Mouse (Mus musculus) frontal cortex, adult (tissue): ENCODE results near the gene Hyal1.
A peak's percentile ranks its signal among the peaks of the same experiment; 100 is the strongest.

Experiments
- ATAC-seq: cut with Nextera tagmentation; 2 replicates; pipeline ENCODE4 v1.9.2; 2017; ENCODE audit warnings: mild to moderate bottlenecking, moderate library complexity, mixed read lengths; ENCODE audit not compliant: low TSS enrichment

The Hyal1 gene

DNA sequence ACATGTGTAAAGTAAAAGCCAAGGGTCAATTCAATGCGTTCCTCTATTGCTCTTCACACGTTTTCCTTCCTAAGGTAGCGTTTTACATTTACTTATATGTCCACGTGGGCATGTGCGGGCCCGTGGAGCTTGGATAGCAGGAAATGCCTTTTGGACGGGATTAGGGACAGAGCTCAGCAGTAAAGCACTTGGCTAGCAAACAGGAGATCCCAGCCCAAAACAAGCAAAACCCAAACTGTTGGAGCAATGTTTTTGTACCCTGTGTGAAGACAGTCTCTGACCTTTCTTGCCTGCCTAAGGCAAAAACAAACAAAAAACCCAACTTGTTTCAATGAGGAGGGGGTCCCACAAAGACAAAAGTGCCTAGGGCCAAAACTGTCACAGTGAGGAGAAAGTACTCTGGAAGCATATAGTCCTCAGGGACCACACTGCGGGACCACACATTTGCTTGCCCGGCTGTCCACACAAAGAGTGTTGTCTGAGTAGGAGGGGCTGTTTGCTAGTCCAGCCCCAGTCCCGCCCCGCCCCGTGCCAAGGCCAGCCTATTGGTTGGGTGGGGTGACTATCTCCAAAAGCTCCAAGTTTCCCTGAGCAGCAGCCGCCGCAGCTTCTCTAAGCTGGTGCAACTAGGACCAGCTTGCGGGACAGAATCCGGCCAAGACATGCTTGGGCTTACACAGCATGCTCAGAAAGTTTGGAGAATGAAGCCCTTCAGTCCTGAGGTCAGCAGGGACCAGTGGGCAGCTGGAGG is at the start of gene Hyal1:
TSS of gene Hyal1 (plus strand) at position 571 of the 751 bp plus-strand sequence.
- ATAC-seq: no peak

DNA sequence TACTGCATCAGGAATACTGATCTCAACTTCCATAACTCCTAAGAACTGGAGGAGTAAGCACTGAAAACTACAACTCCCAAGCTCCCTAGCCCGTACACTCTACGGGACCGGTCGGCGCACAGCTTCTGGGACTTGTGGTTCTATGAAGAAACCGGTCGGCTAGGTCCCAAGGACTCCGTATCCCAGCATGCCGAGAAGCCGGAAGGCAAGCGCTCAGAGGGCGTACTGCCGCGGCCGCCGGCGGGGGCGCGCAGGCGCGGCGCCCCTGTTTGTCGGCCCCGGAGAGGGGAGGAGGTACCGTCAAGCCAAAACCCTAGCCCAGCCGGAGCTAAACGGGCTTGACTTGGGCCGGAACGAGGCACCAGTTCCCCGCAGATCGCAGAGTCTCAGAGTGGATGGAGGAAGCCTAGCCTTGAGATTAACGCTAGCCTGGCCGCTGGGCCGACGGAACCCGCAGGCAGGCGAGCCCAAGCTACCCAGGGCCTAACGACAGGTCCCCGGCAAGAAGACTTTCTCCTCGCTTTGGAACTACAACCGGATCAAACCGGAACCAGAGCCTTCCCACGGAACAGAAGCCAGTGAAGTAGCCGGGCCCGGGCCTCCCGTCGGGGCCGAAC is 42.8 kb upstream of the Hyal1 start, which contains the start of gene Tmem115:
TSS of gene Tmem115 (plus strand) at position 155 of the 617 bp plus-strand sequence.
- ATAC-seq: peak; percentile 97

DNA sequence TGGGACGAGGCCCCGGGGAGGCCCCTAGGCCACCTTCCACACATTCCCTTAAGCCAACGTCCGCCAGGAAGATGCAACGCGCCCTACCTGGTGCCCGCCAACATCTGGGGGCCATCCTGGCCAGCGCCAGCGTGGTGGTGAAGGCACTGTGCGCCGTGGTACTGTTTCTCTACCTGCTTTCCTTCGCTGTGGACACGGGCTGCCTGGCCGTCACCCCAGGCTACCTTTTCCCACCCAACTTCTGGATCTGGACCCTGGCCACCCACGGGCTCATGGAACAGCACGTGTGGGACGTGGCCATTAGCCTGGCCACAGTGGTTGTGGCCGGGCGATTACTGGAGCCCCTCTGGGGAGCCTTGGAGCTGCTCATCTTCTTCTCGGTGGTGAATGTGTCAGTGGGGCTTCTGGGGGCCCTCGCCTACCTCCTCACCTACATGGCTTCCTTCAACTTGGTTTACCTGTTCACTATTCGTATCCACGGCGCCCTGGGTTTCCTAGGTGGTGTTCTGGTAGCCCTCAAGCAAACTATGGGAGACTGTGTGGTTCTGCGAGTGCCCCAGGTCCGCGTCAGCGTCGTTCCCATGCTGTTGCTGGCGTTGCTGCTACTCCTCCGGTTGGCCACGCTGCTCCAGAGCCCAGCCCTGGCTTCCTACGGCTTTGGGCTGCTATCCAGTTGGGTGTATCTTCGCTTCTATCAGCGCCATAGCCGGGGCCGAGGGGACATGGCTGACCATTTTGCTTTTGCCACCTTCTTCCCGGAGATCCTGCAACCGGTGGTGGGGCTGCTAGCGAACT is 42.1 kb upstream of the Hyal1 start:
- ATAC-seq: no peak

DNA sequence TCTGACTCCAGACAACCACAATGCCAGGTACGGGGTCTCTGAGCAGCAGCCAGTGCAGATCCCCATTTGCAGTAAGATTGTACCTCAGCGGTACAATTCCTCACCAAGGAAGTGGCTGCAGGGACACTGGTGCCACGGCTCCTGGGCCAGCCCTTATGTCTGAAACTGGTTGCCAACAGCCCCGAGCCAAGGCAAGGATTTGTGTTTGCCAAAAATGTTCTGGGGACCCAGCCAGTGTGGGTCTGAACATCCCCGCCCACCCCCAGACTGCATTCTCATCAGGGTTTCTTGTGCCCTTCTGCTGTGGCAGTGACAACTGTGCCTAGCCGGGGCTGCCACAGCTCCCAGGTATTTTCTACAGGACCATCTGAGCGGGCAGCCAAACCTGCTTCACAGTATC is 38.5 kb upstream of the Hyal1 start:
- ATAC-seq: no peak

DNA sequence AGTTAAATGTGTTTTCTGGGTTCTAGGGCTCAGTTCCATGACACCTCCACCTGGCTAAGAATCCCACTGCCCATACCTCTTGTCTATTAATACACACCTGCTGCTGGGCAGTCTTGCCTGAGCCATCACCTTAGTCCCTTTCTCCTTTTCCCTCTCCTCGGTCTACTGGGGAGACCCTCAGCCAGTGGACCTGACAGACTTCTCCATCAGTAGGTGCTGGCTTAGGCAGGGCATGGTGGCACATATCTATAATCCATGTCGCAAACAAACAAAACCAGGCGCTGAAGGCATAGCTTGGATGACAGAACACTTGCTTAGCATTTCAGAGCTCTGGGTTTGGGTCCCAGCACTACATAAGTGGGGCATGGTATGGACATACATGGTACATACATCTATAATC is 38.0 kb upstream of the Hyal1 start:
- ATAC-seq: no peak

DNA sequence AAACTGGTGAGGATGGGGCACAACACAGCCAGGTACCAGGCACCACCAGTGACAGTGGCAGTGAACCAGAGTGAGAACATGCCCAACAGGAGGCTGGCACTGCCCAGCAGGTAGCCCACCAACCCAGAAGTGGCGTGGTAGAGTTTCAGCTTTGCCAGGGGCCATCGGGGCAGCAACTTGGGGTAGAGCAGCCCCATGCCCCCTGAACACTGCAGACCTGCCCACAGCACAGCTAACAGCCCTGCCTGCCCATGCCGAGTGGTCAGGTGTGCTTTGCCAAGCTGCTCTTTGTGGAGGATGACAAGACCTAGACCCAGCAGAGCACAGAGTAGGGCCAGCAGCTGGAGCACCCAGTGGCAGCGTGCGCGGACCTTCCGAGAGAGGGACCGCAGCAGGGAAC is 36.8 kb upstream of the Hyal1 start:
- ATAC-seq: no peak

DNA sequence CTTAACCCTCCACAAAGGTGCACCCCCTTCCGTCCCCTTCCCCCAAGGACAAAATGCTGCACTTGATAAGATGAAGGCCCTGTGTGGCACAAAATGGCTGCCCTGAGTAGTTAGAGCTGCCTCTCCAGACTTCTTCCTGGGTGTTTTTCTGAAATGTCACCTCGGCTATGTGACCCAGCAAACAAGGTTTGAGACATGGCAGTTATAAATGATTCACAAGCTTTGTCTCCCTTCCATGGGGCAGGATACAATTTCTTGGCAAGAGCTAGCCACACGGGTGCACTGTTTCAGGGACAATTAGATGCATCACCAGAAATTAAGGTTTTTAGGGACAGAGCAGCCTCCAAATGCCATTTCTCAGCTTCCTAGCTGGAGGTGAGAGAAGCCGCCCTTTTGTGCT is 36.3 kb upstream of the Hyal1 start:
- no peak for ATAC-seq

DNA sequence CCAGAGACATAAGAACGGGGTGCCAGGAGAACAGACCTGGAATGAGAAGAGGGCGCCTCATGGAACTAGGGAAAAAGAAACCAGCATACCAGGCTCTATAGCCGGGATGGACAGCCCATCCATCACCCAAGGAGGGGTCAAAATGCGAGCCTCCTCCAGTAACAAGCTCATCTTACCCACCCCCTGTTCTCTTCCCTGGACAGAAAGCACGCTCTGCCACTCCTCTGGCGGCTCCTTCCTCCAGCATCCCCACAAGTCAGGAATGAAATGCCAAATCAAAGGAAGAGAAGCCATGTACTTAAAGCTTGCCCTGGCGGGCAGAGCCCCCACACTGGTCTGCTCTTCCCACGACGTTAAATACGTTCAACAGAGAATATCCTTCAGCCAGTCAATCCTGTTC is 35.7 kb upstream of the Hyal1 start:
- ATAC-seq: no peak

DNA sequence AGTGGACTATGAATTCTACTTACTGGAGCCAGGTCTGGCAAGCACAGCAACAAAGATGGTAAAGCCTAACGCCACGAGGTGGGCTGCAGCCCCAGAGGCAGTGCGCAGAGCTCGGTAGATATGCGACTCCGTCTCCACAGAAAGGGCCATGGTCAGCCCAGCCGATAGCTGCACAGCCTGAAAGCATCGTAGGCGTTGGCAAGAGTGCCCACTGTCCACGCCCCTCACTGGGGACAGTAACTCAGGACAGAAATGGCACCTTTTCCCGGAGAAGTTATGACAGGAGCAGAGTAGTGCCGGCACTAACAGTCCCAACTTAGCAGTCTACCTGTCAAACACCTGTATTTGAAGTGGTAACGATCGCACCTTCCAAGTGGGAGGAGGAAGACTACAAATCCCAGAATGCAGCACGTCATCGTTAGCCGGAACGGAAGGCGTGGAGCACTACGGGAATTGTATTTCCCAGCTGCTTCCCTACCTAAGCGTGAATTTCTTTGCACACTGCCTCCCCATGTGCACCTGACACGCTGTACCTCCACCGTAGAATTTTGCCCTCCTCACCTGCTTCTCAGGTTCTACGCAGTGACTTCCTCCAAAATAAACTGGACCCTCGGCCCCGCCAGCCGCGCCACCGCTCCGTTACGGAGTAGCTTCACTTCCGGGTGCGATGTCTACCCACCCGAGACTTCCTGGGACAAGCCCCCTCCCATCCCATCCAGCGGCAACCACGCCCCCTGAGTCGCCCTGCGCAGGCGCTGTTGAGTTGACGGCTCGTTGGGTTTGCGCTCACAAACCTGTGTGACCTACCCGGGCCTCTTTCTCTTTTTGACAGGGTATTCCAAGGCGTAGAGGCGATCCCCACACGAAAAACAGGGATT is 35.0 kb upstream of the Hyal1 start, which contains the start of the genes Cyb561d2 and Nprl2:
TSS of gene Cyb561d2 (minus strand) at position 720 of the 878 bp plus-strand sequence.
TSS of gene Nprl2 (plus strand) at position 753 of the 878 bp plus-strand sequence.
- peak; percentile 72 for ATAC-seq

DNA sequence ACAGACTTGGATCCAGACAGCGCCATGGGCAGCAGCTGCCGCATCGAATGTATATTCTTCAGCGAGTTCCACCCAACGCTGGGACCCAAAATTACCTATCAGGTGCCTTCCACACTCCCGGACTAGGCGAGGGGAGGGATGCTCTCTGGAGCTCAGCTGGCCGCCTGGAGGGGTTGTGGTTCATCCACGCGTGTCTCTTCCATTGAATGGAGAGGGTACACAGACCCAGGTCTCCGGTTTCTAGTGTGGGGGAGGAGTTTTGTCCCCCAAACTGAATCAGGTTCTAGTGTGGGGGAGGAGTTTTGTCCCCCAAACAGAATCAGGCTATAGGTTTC is 34.4 kb upstream of the Hyal1 start:
- ATAC-seq: peak; percentile 1; the same call in 1 of the 2 replicates

DNA sequence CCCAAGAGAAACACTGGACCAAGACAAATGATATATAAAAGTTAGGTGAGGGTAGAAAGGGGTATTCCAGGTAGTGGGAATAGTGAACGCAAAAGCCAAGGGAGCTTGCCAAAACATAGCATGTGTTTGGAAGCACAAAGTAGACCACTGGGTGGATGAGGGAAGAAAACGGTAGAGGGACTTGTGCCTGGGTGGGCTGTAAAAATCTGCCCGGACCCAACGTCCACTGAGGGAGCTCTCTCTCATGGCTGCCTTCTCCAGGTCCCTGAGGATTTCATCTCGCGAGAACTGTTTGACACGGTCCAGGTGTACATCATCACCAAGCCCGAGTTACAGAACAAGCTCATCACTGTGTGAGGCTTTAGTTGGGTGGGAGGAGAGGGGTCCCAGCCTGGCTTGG is 34.0 kb upstream of the Hyal1 start:
- ATAC-seq: no peak

DNA sequence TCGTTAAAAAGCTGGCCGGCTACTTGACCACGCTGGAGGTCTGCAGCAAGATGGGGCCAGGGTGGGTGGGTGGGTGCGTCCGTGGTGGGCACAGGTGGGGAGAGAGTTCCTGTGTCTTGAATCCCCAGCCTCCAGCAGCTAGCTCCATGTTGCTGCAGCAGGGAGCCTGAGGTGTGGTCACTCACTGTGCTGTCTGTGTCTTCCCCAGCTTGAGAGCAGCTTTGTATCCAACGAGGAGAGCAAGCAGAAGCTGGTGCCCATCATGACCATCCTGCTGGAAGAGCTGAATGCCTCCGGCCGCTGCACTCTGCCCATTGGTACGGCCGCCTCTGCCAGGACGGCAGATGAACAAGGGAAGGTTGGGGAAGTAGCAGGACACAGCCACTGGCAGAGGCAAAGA is 33.4 kb upstream of the Hyal1 start:
- no peak for ATAC-seq

DNA sequence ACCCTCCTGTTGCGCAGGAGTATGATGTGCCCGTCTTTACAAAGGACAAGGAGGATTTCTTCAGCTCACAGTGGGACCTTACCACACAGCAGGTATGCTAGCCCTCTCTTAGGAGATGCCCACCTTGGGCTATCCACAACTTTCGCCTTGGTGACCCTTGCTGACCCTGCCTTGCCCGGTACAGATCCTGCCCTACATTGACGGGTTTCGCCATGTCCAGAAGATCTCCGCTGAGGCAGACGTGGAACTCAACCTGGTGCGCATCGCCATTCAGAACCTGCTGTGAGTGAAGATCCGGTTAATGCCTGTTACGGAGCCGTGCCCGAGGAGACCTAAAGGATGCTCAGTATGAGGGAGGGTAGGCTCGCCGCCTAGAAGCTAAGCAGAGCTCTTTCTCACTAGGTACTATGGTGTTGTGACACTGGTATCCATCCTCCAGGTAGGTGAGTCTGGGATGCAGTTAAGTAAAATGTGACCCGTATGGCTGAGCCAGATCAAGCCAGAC is 32.5 kb upstream of the Hyal1 start:
- ATAC-seq: no peak

DNA sequence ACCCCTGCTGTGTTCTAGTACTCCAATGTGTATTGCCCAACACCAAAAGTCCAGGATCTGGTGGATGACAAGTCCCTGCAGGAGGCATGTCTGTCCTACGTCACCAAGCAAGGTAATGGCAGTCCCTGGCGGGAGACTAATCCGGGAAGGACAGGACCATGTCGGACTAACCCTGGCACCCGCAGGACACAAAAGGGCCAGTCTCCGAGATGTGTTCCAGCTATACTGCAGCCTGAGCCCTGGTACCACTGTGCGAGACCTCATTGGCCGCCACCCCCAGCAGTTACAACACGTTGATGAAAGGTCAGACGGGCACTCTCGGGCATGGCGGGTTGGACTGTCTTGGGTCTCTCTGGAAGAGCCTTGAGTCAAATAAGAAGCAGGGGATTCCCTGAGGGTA is 32.0 kb upstream of the Hyal1 start:
- no peak for ATAC-seq

DNA sequence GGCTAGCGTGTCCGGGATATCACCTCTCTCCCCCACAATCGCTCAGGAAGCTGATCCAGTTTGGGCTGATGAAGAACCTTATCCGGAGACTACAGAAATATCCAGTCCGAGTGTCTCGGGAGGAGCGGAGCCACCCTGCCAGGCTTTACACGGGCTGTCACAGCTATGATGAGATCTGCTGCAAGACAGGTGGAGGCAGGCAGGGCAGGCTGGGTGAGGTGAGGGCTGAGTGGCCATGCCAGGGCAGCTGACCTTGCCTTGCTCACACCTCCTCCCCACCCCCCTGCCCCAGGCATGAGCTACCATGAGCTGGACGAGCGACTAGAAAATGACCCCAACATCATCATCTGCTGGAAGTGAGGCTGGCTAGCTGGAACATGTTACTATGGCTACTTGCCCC is 31.5 kb upstream of the Hyal1 start:
- no peak for ATAC-seq

DNA sequence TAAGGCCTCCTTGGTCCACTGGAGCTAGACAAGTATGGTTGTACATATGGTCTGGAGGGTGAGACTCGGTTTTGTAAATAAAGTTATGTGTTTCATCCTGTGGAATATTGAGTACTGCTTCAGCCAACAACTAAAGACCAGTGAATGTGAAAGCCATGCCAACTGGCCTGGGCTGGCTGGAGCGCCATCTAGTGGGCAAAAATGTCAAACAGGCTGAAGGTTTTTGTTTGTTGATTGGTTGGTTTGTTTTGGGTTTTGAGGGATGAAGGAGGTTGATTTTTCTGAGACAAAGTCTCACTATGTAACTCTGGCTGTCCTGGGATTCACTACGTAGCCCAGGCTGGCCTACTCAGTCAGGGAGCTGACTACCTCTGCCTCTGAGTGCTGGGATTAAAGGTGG is 31.1 kb upstream of the Hyal1 start:
- ATAC-seq: no peak

DNA sequence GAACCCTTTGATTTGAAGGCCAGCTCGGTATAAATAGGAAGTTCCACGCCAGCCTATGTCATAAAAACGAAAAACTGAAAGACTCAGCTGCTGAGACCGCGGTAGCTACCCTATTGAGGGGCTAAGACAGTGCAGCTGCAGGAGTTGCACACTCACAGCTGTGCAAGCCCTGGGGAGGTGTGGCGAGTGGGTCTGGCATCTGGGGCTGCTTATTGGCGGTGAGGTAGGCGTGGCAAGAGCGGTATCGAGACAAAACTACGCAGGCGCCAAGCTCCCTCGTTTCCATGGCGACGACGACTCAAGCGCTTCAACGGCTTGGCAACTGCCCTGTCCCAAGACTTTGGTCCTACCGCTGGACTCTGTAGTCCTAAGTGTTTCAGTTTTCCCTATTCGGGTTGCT is 29.7 kb upstream of the Hyal1 start, which contains the start of gene Zmynd10:
TSS of gene Zmynd10 (plus strand) at position 273 of the 400 bp plus-strand sequence.
- ATAC-seq: peak; percentile 67

DNA sequence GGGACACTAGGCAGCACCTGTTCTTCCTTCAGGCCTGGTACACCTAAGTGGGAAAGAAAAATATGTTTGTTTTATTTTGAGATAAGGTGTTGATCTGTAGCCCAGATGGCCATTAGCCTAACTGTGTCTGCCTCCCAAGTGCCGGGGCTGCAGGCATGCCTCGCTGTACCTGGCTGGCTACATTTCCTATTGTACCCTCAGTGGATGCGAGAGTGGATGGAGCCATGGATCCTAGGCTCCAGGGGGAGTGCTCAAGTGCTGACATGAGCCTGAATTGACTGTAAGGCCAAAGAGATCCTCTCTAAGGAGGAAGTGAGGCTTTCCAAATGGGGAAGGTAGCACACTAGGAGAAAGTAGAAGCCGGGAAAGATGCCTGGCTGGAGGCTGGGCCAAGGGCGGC is 28.8 kb upstream of the Hyal1 start:
- ATAC-seq: no peak

DNA sequence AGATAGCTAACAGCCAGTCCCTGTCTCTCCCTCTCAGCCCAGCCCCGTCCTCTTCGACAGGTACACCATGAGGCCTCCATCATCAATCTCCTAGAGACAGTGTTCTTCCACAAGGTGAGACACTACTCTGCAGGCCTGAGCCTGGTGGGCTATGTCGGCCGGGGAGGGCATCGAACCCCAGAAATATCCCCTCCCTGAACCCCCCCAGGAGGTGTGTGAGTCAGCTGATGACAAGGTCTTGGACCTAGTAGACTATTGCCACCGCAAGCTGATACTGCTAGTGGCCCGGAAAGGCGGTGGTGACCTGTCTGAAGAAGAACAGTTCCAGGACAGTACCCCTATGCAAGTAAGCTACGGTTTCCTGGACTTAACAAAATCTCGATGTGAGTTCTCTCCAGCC is 27.9 kb upstream of the Hyal1 start:
- ATAC-seq: no peak

DNA sequence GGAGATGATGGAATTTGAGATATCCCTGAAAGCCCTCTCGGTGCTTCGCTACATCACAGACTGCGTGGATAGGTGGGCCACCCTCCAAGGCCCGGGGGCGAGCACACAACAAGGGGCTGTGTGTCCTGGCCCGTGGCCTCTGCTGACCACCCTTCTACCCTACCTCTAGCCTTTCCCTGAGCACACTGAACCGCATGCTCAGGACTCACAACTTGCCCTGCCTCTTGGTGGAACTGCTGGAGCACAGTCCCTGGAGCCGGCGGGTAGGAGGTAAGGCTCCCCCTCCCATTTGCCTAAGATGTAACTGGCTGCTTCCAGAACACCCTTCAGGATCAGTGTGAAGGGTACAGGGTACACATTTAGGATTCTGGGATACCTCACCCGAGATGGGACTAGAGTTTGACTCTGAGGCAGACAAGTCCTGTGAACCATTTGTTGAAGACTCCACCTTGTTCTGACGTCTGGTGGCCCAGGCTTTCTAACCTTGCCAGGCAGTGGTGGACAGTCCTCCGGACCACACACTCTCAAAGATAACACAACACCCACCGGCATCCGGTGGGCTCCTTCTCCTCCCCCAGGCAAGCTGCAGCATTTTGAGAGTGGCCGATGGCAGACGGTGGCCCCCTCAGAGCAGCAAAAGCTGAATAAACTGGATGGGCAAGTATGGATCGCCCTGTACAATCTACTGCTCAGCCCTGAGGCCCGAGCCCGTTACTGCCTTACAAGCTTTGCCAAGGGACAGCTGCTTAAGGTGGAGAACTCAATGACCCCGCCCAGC is 27.2 kb upstream of the Hyal1 start:
- ATAC-seq: no peak
